10 mouse cellular contexts compared by ENCODE assay signal in genomic region chr3:9340344-9340743, GRCm38 (mm10).
A peak's percentile ranks its signal among the peaks of the same experiment; 100 is the strongest.
DNase-seq lines count a peak whose midpoint lies in the region; ATAC-seq lines count a peak whose summit lies in the region.
"Had no signal": no experiment of that assay in that cellular context is flagged by ENCODE, and none has a peak within 500 bp of the region (broad histone marks: within the 10 kb centered on the region; RNA-seq: fewer than 3 reads in every experiment).

No protein-coding gene starts in this region.

- H3K9me3 ChIP-seq in heart, embryonic 11.5 days (replicated peaks; ENCODE audit: control insufficient read depth, low read length): no peaks in the 10 kb centered on the region
- no peaks in the 10 kb centered on the region for H3K9me3 ChIP-seq in embryonic facial prominence, embryonic 10.5 days
- no peaks in the 10 kb centered on the region for H3K9me3 ChIP-seq in hindbrain, embryonic 13.5 days
- H3K9me3 ChIP-seq in midbrain, embryonic 13.5 days: no peaks in the 10 kb centered on the region

- ATAC-seq in heart, embryonic 11.5 days (replicated peaks; ENCODE audit: insufficient number of reproducible peaks, low FRiP score, low TSS enrichment): no peak
- no peak for ATAC-seq in hindbrain, embryonic 13.5 days (ENCODE audit: low FRiP score)
- 0 out of 2 replicates have a peak, but pooled peaks have one; percentile 54 for ATAC-seq in midbrain, embryonic 13.5 days
- ATAC-seq: CD4-positive, CD25-positive, alpha-beta regulatory T cell, adult 4 months had no signal

- H3K4me3 ChIP-seq in heart, embryonic 11.5 days (ENCODE audit: low read depth, low read length): peak overlapping the region; percentile 43
- peak overlapping the region; percentile 55 for H3K4me3 ChIP-seq in embryonic facial prominence, embryonic 10.5 days
- peak overlapping the region; percentile 39 for H3K4me3 ChIP-seq in hindbrain, embryonic 13.5 days
- peak overlapping the region; percentile 39 for H3K4me3 ChIP-seq in midbrain, embryonic 13.5 days (replicated peaks)
- H3K4me3 ChIP-seq: myocyte had no signal

- peak overlapping the region; percentile 58; the same call in 1 of the 2 replicates for H3K9ac ChIP-seq in heart, embryonic 11.5 days (ENCODE audit: low read depth, low read length)
- H3K9ac ChIP-seq in hindbrain, embryonic 13.5 days: peak overlapping the region; percentile 63
- H3K9ac ChIP-seq in midbrain, embryonic 13.5 days (replicated peaks): peak overlapping the region; percentile 49; the same call in 1 of the 2 replicates

- 34% methylated on average over 4 of the region's 4 CpGs for WGBS in heart, embryonic 11.5 days (ENCODE audit: insufficient replicate concordance)
- 28% methylated on average over 4 of the region's 4 CpGs for WGBS in embryonic facial prominence, embryonic 10.5 days
- 31% methylated on average over 4 of the region's 4 CpGs for WGBS in hindbrain, embryonic 13.5 days
- 34% methylated on average over 4 of the region's 4 CpGs for WGBS in midbrain, embryonic 13.5 days

- peaks cover 10% of the 10 kb centered on the region; the same call in 1 of the 2 replicates for H3K4me1 ChIP-seq in heart, embryonic 11.5 days (ENCODE audit: control insufficient read depth, insufficient read depth, low read length)
- H3K4me1 ChIP-seq in embryonic facial prominence, embryonic 10.5 days: peaks cover 32% of the 10 kb centered on the region
- peaks cover 19% of the 10 kb centered on the region for H3K4me1 ChIP-seq in hindbrain, embryonic 13.5 days (replicated peaks)
- H3K4me1 ChIP-seq in midbrain, embryonic 13.5 days (replicated peaks): peaks cover 20% of the 10 kb centered on the region

- peak overlapping the region; percentile 84 for H3K4me2 ChIP-seq in heart, embryonic 11.5 days
- peak overlapping the region; percentile 65 for H3K4me2 ChIP-seq in hindbrain, embryonic 13.5 days
- H3K4me2 ChIP-seq in midbrain, embryonic 13.5 days (replicated peaks): peak overlapping the region; percentile 63

- DNase-seq in heart, adult 11 months: no peak
- DNase-seq in embryonic facial prominence, embryonic 10.5 days (ENCODE audit: low spot score): no peak
- DNase-seq in left cerebral cortex, adult 11 months (ENCODE audit: low spot score): no peak
- DNase-seq in thymus, adult 18-20 months: no peak
- no peak for DNase-seq in cerebellum, adult 9-10 months

- H3K27ac ChIP-seq in heart, embryonic 11.5 days (ENCODE audit: low read depth, low read length): no peak overlapping the region
- H3K27ac ChIP-seq in embryonic facial prominence, embryonic 10.5 days (replicated peaks): peak overlapping the region; percentile 57; the same call in 1 of the 2 replicates
- H3K27ac ChIP-seq in hindbrain, embryonic 13.5 days: peak overlapping the region; percentile 52
- H3K27ac ChIP-seq in midbrain, embryonic 13.5 days: no peak overlapping the region

- H3K27me3 ChIP-seq in heart, embryonic 11.5 days (ENCODE audit: control insufficient read depth, insufficient read depth, low read length): 0 out of 2 replicates have a peak, but pooled peaks cover 1% of the 10 kb centered on the region
- peaks cover 49% of the 10 kb centered on the region for H3K27me3 ChIP-seq in embryonic facial prominence, embryonic 10.5 days (replicated peaks; ENCODE audit: low read depth, poor library complexity, severe bottlenecking)
- H3K27me3 ChIP-seq in hindbrain, embryonic 13.5 days: peaks cover 19% of the 10 kb centered on the region
- H3K27me3 ChIP-seq in midbrain, embryonic 13.5 days: peaks cover 35% of the 10 kb centered on the region

- no peaks in the 10 kb centered on the region for H3K36me3 ChIP-seq in heart, embryonic 11.5 days (ENCODE audit: control insufficient read depth, insufficient read depth, low read length)
- H3K36me3 ChIP-seq in embryonic facial prominence, embryonic 10.5 days (replicated peaks): no peaks in the 10 kb centered on the region
- H3K36me3 ChIP-seq in hindbrain, embryonic 13.5 days: no peaks in the 10 kb centered on the region
- no peaks in the 10 kb centered on the region for H3K36me3 ChIP-seq in midbrain, embryonic 13.5 days

Comparison
In these comparisons a context has a peak if more than half of its experiments do, and no peak if none do; other contexts are left out.
1. H3K27ac ChIP-seq: peak in embryonic facial prominence, embryonic 10.5 days (single experiment) and hindbrain, embryonic 13.5 days (single experiment); none in heart, embryonic 11.5 days (single experiment) and midbrain, embryonic 13.5 days (single experiment).
2. Peak in every context shown above with its lines, with median percentiles within 50 percentile points of each other: H3K4me2 ChIP-seq, H3K4me3 ChIP-seq and H3K9ac ChIP-seq.